Mouse (Mus musculus): ENCODE data around the gene Mroh2a.

- TF ChIP-seq POLR2A (IDR thresholded peaks at IDR 0.05; ENCODE audit: low read depth, low read length) (no peak), CTCF (IDR thresholded peaks at IDR 0.05; ENCODE audit: extremely low read depth, insufficient read depth, insufficient read length, insufficient replicate concordance) (no peak)
Observed at GRCm38 (mm10) chr1:88228121-88228520, 1.3 kb downstream of the Mroh2a start.
